Mouse (Mus musculus) bone marrow, adult 2 months (tissue): ENCODE data around the gene Kirrel3.

Source experiments
- CTCF ChIP-seq: fragments of 200-500 bp; IDR thresholded peaks from 2 replicates; pipeline ENCODE4 v1.5.1; 2011; ENCODE audit warnings: low read length, control low read depth; ENCODE audit not compliant: control insufficient read depth, insufficient read depth
- POLR2A ChIP-seq: fragments of 200-500 bp; IDR thresholded peaks from 2 replicates; pipeline ENCODE4 v1.6.1; 2011; ENCODE audit warnings: low read depth, mild to moderate bottlenecking, control low read depth, low read length, borderline replicate concordance; ENCODE audit not compliant: control insufficient read depth

DNA sequence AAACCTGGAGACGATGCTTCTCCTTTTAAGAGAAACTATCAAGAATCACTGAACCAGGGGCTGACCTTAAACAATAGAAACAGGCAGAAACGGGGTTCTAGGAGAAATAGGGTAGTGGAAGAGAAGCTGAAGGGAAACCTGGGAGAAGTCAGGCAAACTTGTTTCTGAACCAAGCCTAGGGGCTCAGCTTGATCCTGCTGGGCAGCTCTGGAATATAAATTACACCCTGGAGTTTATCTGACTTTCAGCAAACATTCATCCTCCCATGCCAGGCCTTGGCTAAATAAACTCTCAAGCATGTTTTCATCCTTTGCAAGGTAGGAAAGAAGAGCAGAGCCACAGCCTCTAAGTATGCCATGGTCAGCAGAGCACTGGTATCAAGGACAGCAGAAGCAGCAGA is 138.3 kb downstream of the Kirrel3 start:
- TF ChIP-seq POLR2A (no peak), CTCF (no peak)
